Mouse (Mus musculus): ENCODE measurements around the gene Dlgap1.

The Dlgap1 gene

DNA sequence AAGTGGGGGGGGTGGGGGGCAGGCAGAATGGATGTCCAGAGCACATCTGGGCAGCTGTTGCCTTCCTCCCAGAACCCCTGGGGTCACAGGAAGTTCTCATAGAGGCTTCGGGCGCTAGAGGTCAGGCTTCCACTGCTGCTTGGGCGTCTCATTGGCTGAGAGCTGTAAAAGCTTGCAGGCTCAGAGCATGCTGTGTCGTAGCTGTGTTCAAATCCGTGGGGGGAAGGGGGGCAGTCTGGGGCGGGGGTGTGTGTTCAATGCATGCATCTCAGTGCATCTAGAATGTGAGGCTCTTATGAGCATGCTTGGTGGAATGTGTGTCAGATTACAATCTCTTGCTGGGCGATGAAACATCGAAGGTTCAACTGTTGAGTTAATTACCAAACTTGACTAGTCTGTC, 751.9 kb downstream of the Dlgap1 start:
- no peak for DNase-seq (ENCODE audit: low spot score in 2 of 2)

DNA sequence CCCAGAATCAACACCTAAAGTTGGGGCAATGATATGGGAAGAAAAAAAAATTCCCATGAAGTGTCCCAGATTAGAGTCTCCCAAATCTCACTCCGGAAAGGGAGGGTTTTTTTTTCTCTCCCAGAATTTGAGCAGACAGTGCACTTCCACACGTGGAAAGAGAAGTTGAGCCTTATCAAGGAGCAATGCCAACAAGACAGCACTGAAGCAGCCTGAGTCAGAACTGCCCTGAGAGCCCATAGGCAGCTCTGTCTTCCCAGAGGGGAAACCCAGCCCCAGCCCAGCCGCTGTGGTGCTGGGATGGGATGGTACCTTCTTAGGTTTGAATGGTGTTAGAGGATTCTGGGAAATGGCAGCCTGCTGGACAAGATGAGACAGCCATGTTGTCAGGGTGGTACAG, 753.3 kb downstream of the Dlgap1 start:
- no peak for DNase-seq (ENCODE audit: low spot score in 2 of 2)

DNA sequence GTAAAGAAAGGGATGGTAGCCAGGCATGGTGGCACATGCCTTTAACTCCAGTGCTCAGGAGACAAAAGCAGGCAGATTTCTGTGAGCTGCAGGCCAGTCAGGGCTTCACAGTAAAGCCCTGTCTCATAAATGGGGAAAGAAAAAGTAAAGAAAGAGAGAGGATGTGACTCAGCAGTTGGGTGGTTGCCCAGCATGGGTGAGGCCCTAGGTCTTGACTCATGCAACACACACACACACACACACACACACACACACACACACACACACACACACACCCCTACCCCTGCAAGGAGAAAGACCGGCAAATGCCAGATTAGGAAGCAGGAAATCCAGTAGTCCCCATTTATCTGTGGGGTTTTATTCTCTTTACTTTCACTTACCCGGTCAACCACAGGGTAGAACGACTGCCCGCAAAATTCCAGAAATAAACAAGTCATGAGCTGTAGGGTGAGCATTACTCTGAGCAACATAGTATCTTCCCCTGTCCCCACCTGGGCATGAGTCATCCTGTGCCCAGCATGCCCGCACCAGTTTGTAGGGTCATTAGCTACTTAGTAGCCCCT, 759.9 kb downstream of the Dlgap1 start:
- DNase-seq (ENCODE audit: low spot score in 2 of 2): peak; percentile 61 to 65

DNA sequence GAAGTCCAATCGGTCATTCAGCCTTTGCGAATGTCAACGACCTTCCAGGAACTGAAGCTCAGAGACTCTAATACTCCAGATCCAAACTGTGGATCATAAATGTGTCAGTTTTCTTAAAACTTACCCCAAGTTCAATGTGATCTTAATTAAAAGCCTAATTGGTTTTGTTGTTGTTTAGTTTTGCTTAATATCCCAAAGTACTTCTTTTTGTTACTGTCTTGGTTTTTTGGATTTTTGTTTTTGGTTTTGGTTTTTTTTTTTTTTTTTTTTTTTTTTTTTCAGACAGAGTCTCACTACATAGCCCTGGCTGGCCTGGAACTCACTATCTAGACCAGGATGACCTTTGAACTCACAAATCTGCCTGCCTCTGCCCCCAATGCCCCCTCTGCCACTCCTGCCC, 765.9 kb downstream of the Dlgap1 start:
- no peak for DNase-seq (ENCODE audit: low spot score in 2 of 2)

DNA sequence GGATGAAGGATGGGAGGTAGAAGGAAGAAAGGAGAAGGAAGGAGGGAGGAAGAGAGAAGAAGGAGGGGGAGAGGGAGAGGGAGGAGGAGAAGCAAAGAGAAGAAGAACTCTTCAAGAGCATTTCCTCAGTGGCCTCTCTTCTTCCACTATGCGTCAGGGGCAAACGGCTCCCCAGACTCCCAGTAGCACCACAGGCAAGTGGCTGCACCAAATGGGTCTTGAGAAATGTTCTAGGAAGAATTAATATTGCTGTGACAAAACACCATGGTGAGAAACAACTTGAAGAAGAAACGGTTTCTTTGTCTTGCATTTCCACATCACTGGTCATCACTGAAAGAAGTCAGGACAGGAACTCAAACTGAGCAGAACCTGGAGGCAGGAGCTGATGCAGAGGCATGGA, 766.5 kb downstream of the Dlgap1 start:
- DNase-seq (ENCODE audit: low spot score in 2 of 2): no peak

DNA sequence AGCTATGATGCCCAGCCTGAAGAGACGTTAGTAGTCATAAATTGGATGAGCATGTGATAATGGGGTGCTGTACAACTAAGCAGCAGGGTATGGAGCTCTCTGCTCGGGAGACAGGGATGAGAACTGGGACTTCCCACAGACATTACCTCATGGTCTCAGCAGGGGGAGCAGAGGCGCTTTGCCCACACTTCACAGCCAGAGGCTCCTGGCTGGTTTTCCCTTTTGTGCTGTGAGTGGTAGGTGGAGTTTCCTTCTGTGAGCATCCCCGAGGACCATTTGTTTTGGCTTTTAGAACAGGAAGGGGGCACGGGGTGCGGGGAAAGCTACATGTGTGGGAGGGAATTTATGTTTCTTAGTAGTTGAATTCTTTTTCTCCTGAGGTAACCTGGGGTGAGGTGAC, 768.6 kb downstream of the Dlgap1 start:
- peak; percentile 55 to 67 for DNase-seq (ENCODE audit: low spot score in 2 of 2)

DNA sequence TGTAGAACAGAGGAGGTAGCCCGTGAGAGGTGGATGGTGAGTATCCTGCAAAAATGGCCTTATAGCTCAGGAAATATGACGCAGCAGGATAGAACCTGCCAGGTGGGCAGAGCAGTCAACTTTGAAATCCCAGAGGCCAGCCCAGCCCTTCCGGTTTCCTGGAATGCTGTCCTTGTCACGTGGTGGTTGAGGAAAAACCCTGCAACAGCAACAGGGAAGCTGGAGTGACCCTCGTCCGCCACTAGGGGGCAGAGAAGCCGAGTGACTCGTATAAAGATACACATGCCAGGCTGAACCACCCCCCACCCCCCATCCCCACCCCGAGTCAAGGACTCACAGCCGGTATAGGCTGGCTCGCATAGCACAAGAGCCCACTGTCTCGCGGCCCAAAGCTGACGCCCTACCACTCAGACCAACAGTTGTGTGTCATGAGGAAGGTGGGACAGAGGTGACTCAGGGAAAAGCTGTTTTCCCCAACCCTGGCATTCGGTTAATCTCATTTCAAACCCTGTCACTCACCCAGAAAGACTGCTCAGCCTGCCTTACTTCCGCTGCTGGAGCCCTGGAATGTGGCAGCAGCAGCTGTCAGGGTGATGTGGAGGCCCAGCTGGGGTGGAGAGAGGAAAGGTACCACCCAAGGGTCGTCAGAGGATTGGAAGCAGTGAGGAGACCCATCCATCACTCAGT, 769.4 kb downstream of the Dlgap1 start:
- peak in 1 of 2 experiments; percentile 71 for DNase-seq (ENCODE audit: low spot score in 2 of 2)

DNA sequence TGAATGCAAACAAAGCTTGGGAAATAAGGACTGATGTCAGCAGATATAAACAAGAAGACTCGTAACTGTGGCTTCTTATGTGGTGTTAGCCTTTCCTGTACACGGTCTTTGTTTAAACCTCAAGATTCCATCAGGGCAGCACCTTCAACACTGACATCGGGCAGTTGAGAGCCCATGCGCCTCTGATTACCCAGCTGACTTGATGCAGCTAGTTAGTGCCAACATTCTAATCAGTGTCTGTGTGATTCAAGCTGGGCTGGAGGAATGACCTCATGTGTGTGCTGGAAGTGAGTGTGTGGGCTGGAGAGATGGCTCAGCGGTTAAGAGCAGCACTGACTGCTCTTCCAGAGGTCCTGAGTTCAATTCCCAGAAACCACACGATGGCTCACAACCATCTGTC, 770.5 kb downstream of the Dlgap1 start:
- DNase-seq (ENCODE audit: low spot score in 2 of 2): no peak

DNA sequence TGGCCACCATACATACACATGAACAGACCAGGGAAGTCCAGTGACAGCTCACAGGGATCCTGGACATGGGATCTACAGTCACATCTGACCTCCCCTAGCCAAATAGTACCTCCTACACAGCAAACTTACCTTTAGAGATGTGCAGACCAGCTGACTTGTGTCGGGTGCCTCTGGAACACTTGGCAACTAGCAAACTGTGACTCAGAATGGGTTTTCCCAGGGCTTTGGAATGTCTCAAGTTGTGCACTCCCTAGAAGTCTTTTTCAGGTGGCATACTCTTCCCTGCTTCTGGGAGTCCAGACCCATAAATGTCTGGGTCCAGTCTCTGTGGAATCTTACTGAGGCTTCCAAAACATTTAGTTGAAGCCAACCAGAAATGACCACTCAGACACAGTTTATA, 772.8 kb downstream of the Dlgap1 start:
- no peak for DNase-seq (ENCODE audit: low spot score in 2 of 2)

DNA sequence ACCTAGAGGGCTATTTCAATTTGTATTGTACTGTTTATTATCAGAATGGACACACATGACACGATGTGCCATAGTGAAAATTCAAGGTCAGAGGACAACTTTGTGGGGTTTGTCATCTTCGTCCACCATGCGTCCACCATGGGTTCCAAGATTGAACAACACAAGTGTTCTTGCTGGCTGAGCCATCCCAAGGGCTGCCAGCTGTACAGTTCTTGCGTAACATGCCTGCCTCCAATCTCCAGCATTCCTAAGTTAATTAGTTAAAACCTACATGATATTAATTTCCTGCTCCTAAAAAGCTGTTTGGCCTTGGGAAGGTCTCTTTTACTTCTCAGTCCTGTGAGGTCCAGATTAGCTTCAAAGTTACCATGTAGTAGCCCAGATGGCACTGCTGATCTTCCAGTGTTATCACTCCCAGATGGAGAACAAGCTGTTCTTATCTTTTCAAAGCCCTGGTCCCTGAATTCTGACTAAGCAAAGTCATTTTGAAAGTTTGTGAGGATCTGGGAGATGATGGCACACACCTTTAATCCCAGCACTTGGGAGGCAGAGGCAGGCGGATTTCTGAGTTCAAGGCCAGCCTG, 775.8 kb downstream of the Dlgap1 start:
- no peak for DNase-seq (ENCODE audit: low spot score in 2 of 2)

DNA sequence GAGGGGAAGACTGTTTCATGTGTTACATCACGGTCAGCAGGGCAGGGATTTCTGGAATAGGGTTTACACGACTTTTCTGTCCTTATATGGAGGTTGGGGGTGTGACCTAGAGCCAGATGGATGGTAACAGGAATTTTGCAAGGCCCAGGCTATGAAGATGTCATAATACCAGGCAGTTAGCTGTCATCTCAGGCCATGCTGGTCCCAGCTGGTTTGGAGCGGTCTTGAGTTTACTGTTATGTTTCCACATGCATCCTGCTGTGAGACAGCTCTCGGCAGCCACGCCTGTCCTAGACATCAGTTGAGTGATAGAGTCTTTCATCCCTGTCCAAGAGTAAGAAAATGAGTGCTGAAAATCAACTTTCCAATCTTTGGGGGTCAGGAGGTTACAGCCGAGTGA, 776.5 kb downstream of the Dlgap1 start:
- no peak for DNase-seq (ENCODE audit: low spot score in 2 of 2)

DNA sequence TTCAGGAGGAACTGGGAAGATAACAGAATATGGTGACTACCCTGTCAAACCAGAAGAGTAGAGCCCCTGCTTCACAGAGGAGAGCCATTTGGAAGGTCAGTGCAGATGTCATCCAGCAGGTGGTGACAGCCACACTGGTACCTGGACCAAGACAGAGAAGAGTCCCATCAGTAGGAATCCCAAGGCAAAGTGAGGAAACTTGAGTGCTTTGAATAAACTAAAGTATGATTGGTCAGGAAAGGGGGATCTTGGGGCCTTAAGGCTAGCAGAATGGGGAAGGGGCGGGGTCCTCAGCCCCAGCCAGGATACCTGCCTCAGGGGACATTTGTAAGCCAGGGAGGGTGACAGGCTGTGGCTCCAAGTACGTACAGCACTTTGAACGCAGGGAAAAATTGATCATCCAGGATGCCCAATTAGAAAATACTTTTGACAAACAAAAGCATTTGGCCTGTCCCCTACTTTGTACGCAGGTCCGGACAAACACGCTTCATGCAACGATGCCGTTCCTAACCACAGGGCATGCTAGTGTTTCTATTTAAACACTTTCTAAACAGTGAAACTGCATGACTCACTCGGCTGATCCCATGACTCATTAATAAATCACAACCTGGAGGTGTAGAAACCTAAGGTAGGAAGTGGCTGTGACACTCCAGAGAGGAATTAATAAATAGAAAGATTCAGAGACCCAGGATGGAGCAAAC, 777.7 kb downstream of the Dlgap1 start:
- no peak for DNase-seq (ENCODE audit: low spot score in 2 of 2)

DNA sequence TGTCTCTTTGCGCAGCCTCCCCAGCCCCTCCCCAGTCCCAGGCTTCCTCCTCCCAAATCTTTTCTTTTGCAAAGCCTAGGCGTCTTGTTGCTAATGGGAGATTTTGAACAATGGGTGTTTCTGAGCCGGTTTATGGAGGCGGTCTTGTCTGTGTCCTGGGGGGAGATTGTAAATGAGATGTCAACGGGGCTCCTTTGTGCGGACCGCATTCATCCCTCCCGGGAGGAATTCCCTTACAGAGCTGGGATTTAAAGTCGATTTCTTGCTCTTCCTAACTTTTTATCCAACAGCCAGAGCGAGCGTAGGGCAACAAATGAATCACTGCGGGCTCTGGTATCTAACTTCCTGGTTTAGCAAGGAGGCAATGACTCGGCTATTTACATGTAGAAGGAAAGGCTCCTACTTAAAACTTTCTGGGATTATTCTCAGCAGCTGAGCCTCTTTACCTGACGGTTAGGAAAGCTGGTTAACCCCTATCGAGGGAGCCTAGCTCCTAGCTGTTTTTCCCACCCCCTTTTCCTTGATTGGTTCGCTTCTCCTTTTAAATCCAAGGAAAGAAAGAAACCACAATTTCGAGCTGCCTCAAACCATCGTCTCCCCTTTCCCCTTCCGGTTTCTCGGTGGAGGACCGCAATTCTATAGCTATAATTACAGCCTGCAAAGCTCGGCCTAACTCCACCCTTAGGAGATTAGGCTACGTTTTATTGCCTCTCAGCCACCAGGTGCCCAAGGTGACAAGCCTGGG, 779.0 kb downstream of the Dlgap1 start:
- DNase-seq (ENCODE audit: low spot score in 2 of 2): no peak

DNA sequence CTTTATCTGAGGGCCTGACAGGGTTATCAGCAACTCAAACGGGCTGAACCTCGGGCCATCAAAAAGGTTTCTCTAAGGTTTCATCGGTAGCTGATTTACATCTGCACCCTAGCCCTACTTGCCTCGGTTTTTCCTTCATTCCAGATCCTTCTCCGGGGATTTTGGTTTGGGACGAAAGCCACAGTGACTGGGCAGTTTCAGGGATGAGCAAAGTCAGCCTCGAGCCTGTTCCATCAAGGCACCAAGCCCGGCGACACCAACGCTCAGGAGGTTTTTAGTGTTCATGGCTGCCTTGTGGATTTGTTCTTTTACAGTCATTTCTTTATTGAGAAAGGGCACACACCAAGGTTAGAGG, 779.6 kb downstream of the Dlgap1 start:
- DNase-seq (ENCODE audit: low spot score in 2 of 2): no peak

DNA sequence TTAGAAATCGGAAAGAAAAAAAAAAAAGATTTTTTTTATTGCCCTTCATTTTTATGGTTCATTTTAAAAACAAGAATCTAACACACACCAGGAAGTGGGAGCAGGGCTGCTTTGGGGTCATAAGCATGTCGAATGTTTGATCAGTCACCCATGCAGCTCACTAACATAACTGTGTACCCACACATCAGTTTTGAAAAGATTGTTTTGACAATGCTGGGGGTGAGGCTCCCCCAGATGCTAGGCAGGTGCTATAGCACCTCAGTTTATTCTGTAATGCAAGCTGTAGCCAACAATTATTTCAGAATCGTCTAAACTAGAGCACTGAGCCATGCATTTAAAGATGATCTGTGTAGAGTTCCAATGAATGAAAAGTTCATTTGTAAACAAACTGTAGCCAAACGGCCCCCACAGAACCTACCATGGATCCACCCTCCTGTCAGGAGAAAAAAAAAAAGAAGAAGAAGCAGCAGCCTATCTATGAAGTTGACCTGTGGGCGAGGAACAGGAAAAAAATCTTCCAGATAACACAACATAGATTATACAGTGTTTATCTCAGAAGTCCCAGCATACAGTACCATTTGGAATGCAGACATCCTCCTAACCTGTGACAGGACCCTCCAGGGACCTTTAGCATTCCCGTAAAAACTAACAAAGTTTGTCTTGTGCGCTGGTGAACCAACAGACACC, 780.2 kb downstream of the Dlgap1 start:
- DNase-seq (ENCODE audit: low spot score in 2 of 2): no peak

DNA sequence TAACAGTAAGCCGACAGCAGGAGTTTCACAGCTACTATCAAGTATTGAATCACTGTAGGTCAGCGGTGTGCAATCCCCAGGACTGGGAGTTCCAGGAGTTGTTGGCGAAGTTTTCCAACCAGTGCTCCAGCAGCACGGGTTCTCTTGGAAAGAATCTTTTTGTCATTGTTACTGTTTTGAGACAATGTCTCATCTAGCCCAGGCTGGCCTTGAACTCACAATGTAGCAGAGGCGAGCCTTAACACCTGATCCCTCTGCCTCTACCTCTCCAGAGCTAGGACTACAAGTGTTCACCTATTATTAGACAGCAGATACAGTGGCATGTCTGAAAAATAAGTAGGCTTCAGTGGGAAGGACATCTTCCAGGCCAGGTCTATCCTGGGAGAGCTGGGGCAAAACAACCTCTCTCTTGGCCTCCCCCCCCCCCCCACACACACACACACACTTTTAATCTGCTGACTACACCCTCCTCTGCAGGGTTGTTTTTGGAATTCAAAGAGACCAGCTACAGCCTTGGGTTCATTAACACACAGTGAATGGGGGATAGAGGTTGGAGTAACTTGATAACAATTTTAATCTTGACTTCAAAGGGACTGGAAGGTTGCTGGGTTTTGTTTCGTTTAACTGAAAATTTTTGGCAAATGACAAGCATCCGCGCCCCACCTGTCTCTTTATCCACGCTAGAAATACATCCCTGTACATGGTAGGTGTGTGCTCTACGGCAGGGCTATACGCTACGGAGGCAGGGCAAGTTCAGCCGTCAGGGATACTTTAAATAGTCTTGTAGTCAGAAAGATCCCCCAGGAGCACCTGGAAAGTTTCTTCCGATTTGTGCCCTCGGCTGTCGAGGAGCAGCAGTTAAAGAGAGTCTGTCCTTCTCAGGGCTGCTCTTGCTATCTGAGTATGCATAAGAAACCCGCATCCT, 781.6 kb downstream of the Dlgap1 start:
- no peak for DNase-seq (ENCODE audit: low spot score in 2 of 2)

DNA sequence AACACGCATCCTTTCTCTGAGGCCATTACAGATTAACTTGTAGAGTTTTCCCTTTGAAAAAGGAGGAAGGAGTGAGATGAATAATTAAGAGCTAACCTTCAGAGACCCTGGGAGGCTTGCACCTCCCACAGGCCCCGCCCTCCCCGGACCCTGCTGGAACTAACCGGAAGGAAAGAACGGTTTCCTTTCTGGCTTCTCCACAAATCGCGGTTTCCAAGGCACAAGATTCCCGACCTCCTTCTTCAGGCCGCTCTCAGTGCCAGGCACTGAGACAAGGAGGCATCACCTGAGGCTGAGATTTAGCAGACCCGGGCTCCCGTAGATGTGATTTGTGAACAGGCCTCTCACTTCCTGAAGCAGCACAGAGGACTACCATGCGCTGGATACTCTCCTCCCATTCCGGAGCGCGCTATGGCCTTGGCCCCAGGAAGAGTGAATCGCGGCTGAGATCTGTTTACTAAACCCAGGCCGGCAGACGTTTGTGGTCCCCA, 782.3 kb downstream of the Dlgap1 start:
- DNase-seq (ENCODE audit: low spot score in 2 of 2): no peak

DNA sequence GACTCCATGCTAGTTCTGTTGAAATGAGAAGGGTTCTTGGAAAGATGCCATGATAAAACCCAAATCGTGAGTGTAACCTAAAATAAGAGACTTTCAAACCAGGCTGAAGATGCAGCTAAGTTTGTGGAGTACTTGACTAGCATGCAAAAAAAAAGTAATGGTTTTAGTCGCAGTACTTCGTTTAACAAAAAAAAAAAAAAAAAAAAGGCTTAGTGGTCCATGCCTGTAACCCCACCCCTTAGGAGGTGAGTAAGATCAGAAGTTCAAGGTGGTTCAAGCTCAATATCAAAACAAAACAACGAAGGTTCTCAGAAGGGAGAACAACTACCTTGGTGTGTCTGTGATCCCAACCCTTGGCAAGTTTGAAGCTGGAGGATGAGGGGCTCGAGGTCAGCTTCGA, 782.8 kb downstream of the Dlgap1 start:
- no peak for DNase-seq (ENCODE audit: low spot score in 2 of 2)

DNA sequence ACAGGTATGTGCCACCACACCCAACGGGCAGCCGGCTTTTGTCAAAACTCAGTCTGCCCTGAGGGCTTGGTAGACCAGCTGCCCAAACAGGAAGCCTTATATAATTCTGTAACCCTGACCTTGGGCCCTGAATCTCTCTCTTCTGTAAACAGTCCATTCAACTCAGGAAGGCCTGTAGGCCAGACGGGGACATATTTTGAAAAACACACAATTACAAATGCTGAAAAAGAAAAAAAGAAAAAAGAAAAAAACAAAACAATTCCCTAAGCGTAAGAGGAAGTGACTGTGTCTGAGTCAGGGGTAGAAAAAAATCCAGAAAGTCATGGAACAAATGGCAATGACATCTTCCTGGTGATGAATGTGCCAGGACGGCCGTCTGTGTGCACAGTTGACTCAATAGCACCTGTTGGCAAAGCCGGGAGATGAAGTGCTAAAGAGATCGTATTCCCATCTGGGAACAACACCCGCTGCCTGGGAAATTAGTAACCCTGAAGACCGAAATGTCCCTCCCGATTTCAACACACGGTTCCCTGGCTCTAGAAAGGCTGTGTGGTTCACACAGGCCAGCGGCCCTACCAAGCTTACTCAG, 784.7 kb downstream of the Dlgap1 start:
- DNase-seq (ENCODE audit: low spot score in 2 of 2): no peak

DNA sequence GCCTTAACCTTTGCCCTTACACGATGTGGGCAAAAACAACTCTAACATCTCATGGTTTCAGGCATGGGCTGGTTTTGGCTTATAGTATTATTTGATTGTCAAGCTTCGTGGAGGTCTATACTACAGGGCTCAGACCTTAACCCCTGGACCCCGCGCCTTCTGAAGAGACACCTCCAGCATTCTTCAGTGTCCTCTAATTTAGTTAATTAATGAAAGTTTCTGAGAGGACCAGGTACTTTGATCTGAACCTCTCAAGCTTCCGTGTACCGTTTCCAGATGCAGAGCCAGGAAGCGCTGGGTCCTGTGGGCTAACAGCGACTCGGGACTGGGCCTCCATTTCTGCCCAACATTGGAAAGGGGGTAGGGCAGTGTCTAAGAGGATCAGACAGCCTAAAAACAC, 785.2 kb downstream of the Dlgap1 start:
- DNase-seq (ENCODE audit: low spot score in 2 of 2): no peak
